Mouse (Mus musculus): ENCODE data around the gene Tnrc6c.

DNA sequence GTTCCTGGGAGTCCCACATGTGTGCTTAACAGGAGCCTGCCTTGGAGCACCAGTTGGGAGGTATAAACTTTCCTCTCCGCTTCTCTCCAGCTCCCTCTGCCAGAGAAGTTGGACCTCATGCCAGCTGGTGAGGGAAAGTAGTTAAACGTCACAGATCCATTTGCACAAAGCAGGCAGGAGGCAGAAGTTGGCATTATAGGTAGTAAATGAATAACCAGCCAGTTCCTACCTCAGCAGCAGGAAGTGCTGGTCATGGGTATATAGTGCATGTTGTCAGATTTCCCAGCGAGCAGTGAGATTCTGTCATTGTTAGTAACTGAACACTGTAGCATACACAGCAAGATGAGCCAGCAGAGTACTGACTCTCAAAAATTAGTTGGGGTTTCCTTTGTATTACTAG lies 31.4 kb downstream of the Tnrc6c start:
- TF ChIP-seq CTCF (conservative IDR thresholded peaks at IDR 0.05; ENCODE audit: low read length) (no peak), POU5F1 (IDR thresholded peaks at IDR 0.05; ENCODE audit: borderline replicate concordance, low read length) (no peak)
